Mouse (Mus musculus): ENCODE measurements around the gene Cpsf3. TPM values are rescaled to one million over a fixed set of nuclear protein-coding genes. Genes with fewer than 3 reads are reported as not detected.

Gene Cpsf3
- total and polyA plus RNA-seq, 3 experiments, result 39.8 to 58.2 TPM; not detected in 1

DNA sequence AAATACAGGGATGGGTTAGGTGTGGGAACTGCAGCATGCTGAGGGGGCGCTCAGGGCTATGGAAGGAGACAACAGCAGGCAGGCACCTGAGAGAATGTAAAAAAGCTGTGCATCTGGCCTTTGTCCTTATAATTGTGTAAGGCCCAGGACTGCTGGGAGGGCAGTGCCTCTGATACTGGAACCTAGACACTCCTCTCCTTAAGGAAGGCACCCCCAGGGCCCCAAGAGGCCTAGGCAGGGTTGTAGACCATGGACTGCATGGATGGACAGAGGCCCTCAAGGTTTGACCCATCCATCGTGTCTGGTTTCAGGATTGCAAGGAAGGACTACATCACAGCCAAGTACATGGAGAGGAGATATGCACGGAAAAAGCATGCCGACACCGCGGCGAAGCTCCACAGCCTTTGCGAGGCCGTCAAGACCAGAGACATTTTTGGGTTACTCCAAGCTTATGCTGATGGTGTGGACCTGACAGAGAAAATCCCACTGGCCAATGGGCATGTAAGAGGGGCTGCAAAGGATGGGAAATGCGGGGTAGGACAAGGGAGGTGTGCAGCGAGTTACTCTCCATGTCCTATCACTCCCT is 40.7 kb upstream of the Cpsf3 start:
- Histone ChIP-seq H3K9ac (ENCODE audit: control insufficient read depth, low read depth, low read length, poor library complexity, severe bottlenecking) (no peak overlapping the region), H3K36me3 (ENCODE audit: control insufficient read depth in 1 of 2, insufficient read depth in 2 of 2, low read length in 2 of 2) (no peaks in the 10 kb centered on the region), H3K27me3 (ENCODE audit: control insufficient read depth in 1 of 2, insufficient read depth in 2 of 2, low read length in 2 of 2) (no peaks in the 10 kb centered on the region), H3K4me1 (ENCODE audit: control insufficient read depth in 1 of 2, insufficient read depth in 2 of 2, low read length in 2 of 2) (no peaks in the 10 kb centered on the region), H3K4me3 (ENCODE audit: control insufficient read depth in 1 of 2, insufficient read depth in 1 of 2, low read depth in 2 of 2, low read length in 2 of 2) (no peak overlapping the region), H3K9me3 (replicated peaks; ENCODE audit: insufficient read depth, low read length) (no peaks in the 10 kb centered on the region), H3K79me2 (ENCODE audit: control insufficient read depth, insufficient read depth, low read length, poor library complexity) (no peaks in the 10 kb centered on the region), H3K27ac (ENCODE audit: control insufficient read depth, low read depth, low read length) (no peak overlapping the region)
- DNase-seq (ENCODE audit: low read depth, low spot score), result no peak
- TF ChIP-seq USF1 (IDR thresholded peaks at IDR 0.05; ENCODE audit: low read depth, low read length) (no peak), NRF1 (IDR thresholded peaks at IDR 0.05; ENCODE audit: insufficient read depth, low read depth, low read length, poor library complexity, severe bottlenecking) (no peak), MAX (IDR thresholded peaks at IDR 0.05; ENCODE audit: low read length) (no peak), ELF1 (IDR thresholded peaks at IDR 0.05; ENCODE audit: low read depth, low read length) (no peak), MAZ (IDR thresholded peaks at IDR 0.05; ENCODE audit: low read depth, low read length) (no peak), CHD2 (IDR thresholded peaks at IDR 0.05; ENCODE audit: low read length) (no peak), POLR2A (IDR thresholded peaks at IDR 0.05; ENCODE audit: control insufficient read depth in 1 of 2, insufficient read depth in 1 of 2, low read depth in 1 of 2, low read length in 2 of 2, poor library complexity in 1 of 2) (no peak), JUND (IDR thresholded peaks at IDR 0.05; ENCODE audit: low read depth, low read length) (no peak), ZC3H11A (IDR thresholded peaks at IDR 0.05; ENCODE audit: low read depth, low read length) (no peak), TCF12 (IDR thresholded peaks at IDR 0.05; ENCODE audit: low read depth, low read length) (no peak), POLR2AphosphoS2 (IDR thresholded peaks at IDR 0.05; ENCODE audit: low read length) (no peak), MYC (IDR thresholded peaks at IDR 0.05; ENCODE audit: low read depth, low read length) (no peak), SIN3A (IDR thresholded peaks at IDR 0.05; ENCODE audit: low read length) (no peak), MXI1 (IDR thresholded peaks at IDR 0.05; ENCODE audit: low read depth, low read length) (no peak), EP300 (IDR thresholded peaks at IDR 0.05; ENCODE audit: low read depth in 1 of 2, low read length in 2 of 2) (no peak), HCFC1 (IDR thresholded peaks at IDR 0.05; ENCODE audit: low read depth, low read length) (no peak)

GRCm38 (mm10) chr12:21247711-21248392 is 37.3 kb upstream of the Cpsf3 start:
- Histone ChIP-seq H3K9ac (ENCODE audit: control insufficient read depth, low read depth, low read length, poor library complexity, severe bottlenecking) (no peak overlapping the region), H3K4me1 (ENCODE audit: control insufficient read depth in 1 of 2, insufficient read depth in 2 of 2, low read length in 2 of 2) (no peaks in the 10 kb centered on the region), H3K36me3 (ENCODE audit: control insufficient read depth in 1 of 2, insufficient read depth in 2 of 2, low read length in 2 of 2) (no peaks in the 10 kb centered on the region), H3K9me3 (replicated peaks; ENCODE audit: insufficient read depth, low read length) (no peaks in the 10 kb centered on the region), H3K27ac (ENCODE audit: control insufficient read depth, low read depth, low read length) (no peak overlapping the region), H3K4me3 (ENCODE audit: control insufficient read depth in 1 of 2, insufficient read depth in 1 of 2, low read depth in 2 of 2, low read length in 2 of 2) (no peak overlapping the region), H3K27me3 (ENCODE audit: control insufficient read depth in 1 of 2, insufficient read depth in 2 of 2, low read length in 2 of 2) (no peaks in the 10 kb centered on the region), H3K79me2 (ENCODE audit: control insufficient read depth, insufficient read depth, low read length, poor library complexity) (no peaks in the 10 kb centered on the region)
- TF ChIP-seq MAX (IDR thresholded peaks at IDR 0.05; ENCODE audit: low read length) (no peak), EP300 (IDR thresholded peaks at IDR 0.05; ENCODE audit: low read depth in 1 of 2, low read length in 2 of 2) (no peak), HCFC1 (IDR thresholded peaks at IDR 0.05; ENCODE audit: low read depth, low read length) (no peak), MAZ (IDR thresholded peaks at IDR 0.05; ENCODE audit: low read depth, low read length) (no peak), JUND (IDR thresholded peaks at IDR 0.05; ENCODE audit: low read depth, low read length) (no peak), CTCF (IDR thresholded peaks at IDR 0.05 in 2 of 3, conservative IDR thresholded peaks at IDR 0.05 in 1 of 3; ENCODE audit: control insufficient read depth in 1 of 3, insufficient read depth in 1 of 3, low read depth in 2 of 3, low read length in 3 of 3, poor library complexity in 1 of 3, severe bottlenecking in 1 of 3) (no peak)
- DNase-seq (ENCODE audit: low read depth, low spot score), result no peak

Measured in MEL (cell line).